Mouse (Mus musculus): ENCODE measurements around the gene OR5BS1P. TPM values are rescaled to one million over a fixed set of nuclear protein-coding genes. Genes with fewer than 3 reads are reported as not detected.
A peak's percentile ranks its signal among the peaks of the same experiment; 100 is the strongest.
"Not testable (repeated sequence)": the region's sequence is repeated elsewhere in the genome, so short reads cannot be mapped to it uniquely, and the experiment has no call there.

The OR5BS1P gene
- not detected for total RNA-seq (2021)
- polyA plus RNA-seq (2012; rRNA removed): not detected in 2 replicates
- long read RNA-seq: 0 reads

GRCm38 (mm10) chr15:98469596-98469995 lies at the start of gene OR5BS1P:
Gene OR5BS1P, plus strand, starts transcription at chr15:98469896.
- no peak for DNase-seq

- no peak for DNase-seq
Observed at GRCm38 (mm10) chr15:98420897-98421296, 48.8 kb upstream of the OR5BS1P start.

GRCm38 (mm10) chr15:98424326-98424725 lies 45.4 kb upstream of the OR5BS1P start:
- DNase-seq: no peak

- DNase-seq: no peak
Observed at GRCm38 (mm10) chr15:98424753-98425152, 44.9 kb upstream of the OR5BS1P start.

GRCm38 (mm10) chr15:98425188-98425587 lies 44.5 kb upstream of the OR5BS1P start:
- DNase-seq: no peak

GRCm38 (mm10) chr15:98430925-98431324 lies 38.8 kb upstream of the OR5BS1P start, which contains the start of gene Olfr282:
Gene Olfr282, plus strand, starts transcription at chr15:98431225.
- not testable (repeated sequence) for DNase-seq

- DNase-seq: peak; percentile 42
Observed at GRCm38 (mm10) chr15:98444561-98444960, 25.1 kb upstream of the OR5BS1P start.

GRCm38 (mm10) chr15:98448521-98448920 lies 21.2 kb upstream of the OR5BS1P start:
- no peak for DNase-seq

GRCm38 (mm10) chr15:98452288-98452687 lies 17.4 kb upstream of the OR5BS1P start, which contains the start of gene Olfr281:
Gene Olfr281, plus strand, starts transcription at chr15:98452588.
- no peak for DNase-seq

- DNase-seq: no peak
Observed at GRCm38 (mm10) chr15:98471539-98471938, 1.8 kb downstream of the OR5BS1P start.

GRCm38 (mm10) chr15:98474958-98475357 lies 5.3 kb downstream of the OR5BS1P start:
- no peak for DNase-seq

- peak; percentile 42 for DNase-seq
Observed at GRCm38 (mm10) chr15:98475382-98475781, 5.7 kb downstream of the OR5BS1P start.

- DNase-seq: no peak
Observed at GRCm38 (mm10) chr15:98476281-98476680, 6.6 kb downstream of the OR5BS1P start.

GRCm38 (mm10) chr15:98479568-98480102 lies 9.9 kb downstream of the OR5BS1P start:
- no peak for DNase-seq

- no peak for DNase-seq
Observed at GRCm38 (mm10) chr15:98482701-98483100, 13.0 kb downstream of the OR5BS1P start, which contains the start of gene Lalba. Gene Lalba, minus strand, starts transcription at chr15:98482721.

- no peak for DNase-seq
Observed at GRCm38 (mm10) chr15:98483907-98484886, 14.5 kb downstream of the OR5BS1P start.

GRCm38 (mm10) chr15:98486433-98487021 lies 16.8 kb downstream of the OR5BS1P start:
- DNase-seq: no peak

- DNase-seq: no peak
Observed at GRCm38 (mm10) chr15:98491332-98491731, 21.6 kb downstream of the OR5BS1P start.

- DNase-seq: no peak
Observed at GRCm38 (mm10) chr15:98492102-98492501, 22.4 kb downstream of the OR5BS1P start, which contains the start of gene Olfr279. Gene Olfr279, plus strand, starts transcription at chr15:98492402.

- no peak for DNase-seq
Observed at GRCm38 (mm10) chr15:98497631-98498030, 27.9 kb downstream of the OR5BS1P start.

GRCm38 (mm10) chr15:98503317-98503716 lies 33.6 kb downstream of the OR5BS1P start:
- DNase-seq: no peak

GRCm38 (mm10) chr15:98504514-98504913 lies 34.8 kb downstream of the OR5BS1P start:
- DNase-seq: peak; percentile 47
